In the genomic region with DNA sequence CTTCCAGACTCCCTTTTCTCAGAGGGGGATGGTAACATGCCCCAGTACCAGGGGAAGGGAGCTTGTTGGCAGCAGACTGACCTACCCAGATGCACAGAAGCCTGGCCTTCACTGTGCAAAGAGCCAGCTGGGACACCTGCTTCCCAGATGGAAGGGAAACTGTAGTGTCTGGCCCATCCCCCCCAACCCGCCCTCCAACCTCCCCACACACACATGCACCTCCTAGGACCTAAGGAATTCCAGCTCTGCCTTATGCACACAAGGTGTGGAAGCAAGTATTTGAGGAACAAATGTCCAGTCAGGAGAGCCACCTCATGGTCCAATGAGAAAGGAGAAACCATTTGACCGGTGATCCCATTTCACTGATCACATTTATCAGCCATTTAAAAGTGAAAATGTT, we compare ENCODE assay signal across 20 mouse cellular contexts. TPM values are rescaled to one million over a fixed set of nuclear protein-coding genes. Genes with fewer than 3 reads are reported as not detected.
DNase-seq lines count a peak whose midpoint lies in the region; ATAC-seq and TF ChIP-seq lines count a peak whose summit lies in the region.
"Had no signal": no experiment of that assay in that cellular context is flagged by ENCODE, and none has a peak within 500 bp of the region (broad histone marks: within the 10 kb centered on the region; RNA-seq: fewer than 3 reads in every experiment).

No protein-coding gene starts in this region.

- peak; percentile 25 for DNase-seq in left cerebral cortex, postnatal 4 days
- DNase-seq in left cerebral cortex, adult 18-20 months (ENCODE audit: low spot score in 2 of 2), result no peak
- peak; percentile 44 for DNase-seq in embryo, embryonic 10.5 days (ENCODE audit: low spot score)
- peak; percentile 21 for DNase-seq in neural tube, embryonic 11.5 days (ENCODE audit: low spot score)
- no peak for DNase-seq in thymus, postnatal 25 days
- no peak for DNase-seq in kidney, postnatal 14 days
- DNase-seq in gastrocnemius, postnatal 10 days, result no peak
- DNase-seq: cerebellum, adult 11-12 months; kidney, adult 18-20 months had no signal

- no peak for ATAC-seq in neural tube, embryonic 11.5 days (ENCODE audit: insufficient read depth, low FRiP score, low TSS enrichment)

- TF ChIP-seq POLR2A in embryonic fibroblast, embryonic 13.5 days (IDR thresholded peaks at IDR 0.05; ENCODE audit: low read depth, low read length), result 0 out of 2 replicates have a peak, but pooled peaks have one; percentile 11

- H3K27ac ChIP-seq in embryonic fibroblast, embryonic 13.5 days (ENCODE audit: insufficient read depth, low read length), result no peak overlapping the region
- no peak overlapping the region for H3K27ac ChIP-seq in neural tube, embryonic 11.5 days (ENCODE audit: low read depth, low read length)
- H3K27ac ChIP-seq: forebrain, embryonic 12.5 days; liver, embryonic 14.5 days had no signal

- no peaks in the 10 kb centered on the region for H3K9me3 ChIP-seq in neural tube, embryonic 11.5 days (ENCODE audit: control insufficient read depth, low read length)
- H3K9me3 ChIP-seq: forebrain, embryonic 12.5 days; heart, embryonic 12.5 days had no signal

- H3K4me1 ChIP-seq in embryonic fibroblast, embryonic 13.5 days (ENCODE audit: control insufficient read depth, insufficient read depth, low read length), result peaks cover 14% of the 10 kb centered on the region
- peaks cover 10% of the 10 kb centered on the region; the same call in 1 of the 2 replicates for H3K4me1 ChIP-seq in neural tube, embryonic 11.5 days (ENCODE audit: control insufficient read depth, insufficient read depth, low read length)

- no peaks in the 10 kb centered on the region for H3K36me3 ChIP-seq in neural tube, embryonic 11.5 days (ENCODE audit: control insufficient read depth, insufficient read depth, low read length)
- H3K36me3 ChIP-seq: forebrain, embryonic 12.5 days; heart, embryonic 12.5 days had no signal

- H3K4me3 ChIP-seq in embryonic fibroblast, embryonic 13.5 days (ENCODE audit: insufficient read depth, low read length), result no peak overlapping the region
- no peak overlapping the region for H3K4me3 ChIP-seq in neural tube, embryonic 11.5 days (ENCODE audit: low read depth, low read length)
- H3K4me3 ChIP-seq: left cerebral cortex, adult 2 months had no signal

- no peak overlapping the region for H3K4me2 ChIP-seq in neural tube, embryonic 11.5 days (ENCODE audit: low read depth)

- intact Hi-C loops in left cerebral cortex, postnatal 4 days (cut with DNase I), result no loop called here

- TF ChIP-seq CTCF in embryonic fibroblast, embryonic 13.5 days (IDR thresholded peaks at IDR 0.05; ENCODE audit: borderline replicate concordance, insufficient read depth, low read length), result no peak

- no peaks in the 10 kb centered on the region for H3K27me3 ChIP-seq in neural tube, embryonic 11.5 days (ENCODE audit: control insufficient read depth, insufficient read depth, low read length)
- H3K27me3 ChIP-seq: forebrain, embryonic 12.5 days; heart, embryonic 12.5 days had no signal

- H3K9ac ChIP-seq in neural tube, embryonic 11.5 days (ENCODE audit: low read length), result no peak overlapping the region
- H3K9ac ChIP-seq: liver, embryonic 14.5 days had no signal

- WGBS in neural tube, embryonic 11.5 days, result 70% methylated on average over 2 of the region's 2 CpGs

RNA-seq across cellular contexts. Expression of a gene that starts 1.3 kb away (rescaled TPM):
- 10 to 100 TPM; 24.4 to 28.6 TPM for total RNA-seq in left cerebral cortex, postnatal 4 days (2021)
- 10 to 100 TPM in 1 of 2 experiments, 1 to 10 TPM in 1; 9.7 to 11.3 TPM for total RNA-seq in left cerebral cortex, adult 18-20 months (2021)
- polyA plus RNA-seq in embryonic fibroblast, embryonic 13.5 days (2011; ENCODE audit: insufficient read length, low read depth, missing spikeins), result 32.7 and 33.2 TPM in 2 replicates
- polyA plus RNA-seq in neural tube, embryonic 11.5 days (2014; fragmentation: Nextera tagmentation; extraction: Ambion mirVana), result 5.3 and 5.8 TPM in 2 replicates
- total RNA-seq in gastrocnemius, postnatal 10 days (2021), result 10 to 100 TPM; 10.5 to 15.2 TPM
- total RNA-seq: common myeloid progenitor, adult 5-6 weeks; G1E; neutrophil, adult 5-6 weeks had no signal
- polyA plus RNA-seq: G1E had no signal

RNA-seq across cellular contexts. Expression of a gene that starts 35.1 kb away (rescaled TPM):
- 10 to 100 TPM; 83.1 to 84.0 TPM for total RNA-seq in left cerebral cortex, postnatal 4 days (2021)
- total RNA-seq in left cerebral cortex, adult 18-20 months (2021), result 10 to 100 TPM; 82.9 to 92.9 TPM
- 108 and 123 TPM in 2 replicates for polyA plus RNA-seq in embryonic fibroblast, embryonic 13.5 days (2011; ENCODE audit: insufficient read length, low read depth, missing spikeins)
- polyA plus RNA-seq in neural tube, embryonic 11.5 days (2014; fragmentation: Nextera tagmentation; extraction: Ambion mirVana), result 261 and 264 TPM in 2 replicates
- 10 to 100 TPM; 47.2 to 55.3 TPM for total RNA-seq in gastrocnemius, postnatal 10 days (2021)

RNA-seq across cellular contexts. Expression of a gene that starts 39.1 kb away (rescaled TPM):
- total RNA-seq in left cerebral cortex, postnatal 4 days (2021), result not detected
- not detected for total RNA-seq in left cerebral cortex, adult 18-20 months (2021)
- polyA plus RNA-seq in embryonic fibroblast, embryonic 13.5 days (2011; ENCODE audit: insufficient read length, low read depth, missing spikeins), result not detected in 2 replicates
- not detected in 2 replicates for polyA plus RNA-seq in neural tube, embryonic 11.5 days (2014; fragmentation: Nextera tagmentation; extraction: Ambion mirVana)
- total RNA-seq in gastrocnemius, postnatal 10 days (2021), result not detected
- total RNA-seq: common myeloid progenitor, adult 5-6 weeks; G1E; gastrocnemius, adult 18-20 months; hematopoietic stem cell, adult 5-6 weeks; left cerebral cortex, adult 2 months; megakaryocyte, adult 5-6 weeks; neutrophil, adult 5-6 weeks had no signal
- polyA plus RNA-seq: forebrain, embryonic 12.5 days; G1E; heart, embryonic 12.5 days; liver, embryonic 14.5 days had no signal

Comparison
In these comparisons a context has a peak if more than half of its experiments do, and no peak if none do; other contexts are left out.
1. DNase-seq: peak in left cerebral cortex, postnatal 4 days (single experiment), embryo, embryonic 10.5 days (single experiment) and neural tube, embryonic 11.5 days (single experiment); none in left cerebral cortex, adult 18-20 months (0 of 2), thymus, postnatal 25 days (single experiment), kidney, postnatal 14 days (single experiment) and gastrocnemius, postnatal 10 days (single experiment).